Mouse (Mus musculus) heart, embryonic 10.5 days (tissue): ENCODE data around the gene Ifitm3. TPM values are rescaled to one million over a fixed set of nuclear protein-coding genes. Genes with fewer than 3 reads are reported as not detected.

Source experiments
- DNase-seq: peaks from one replicate; pipeline ENCODE4 v3.0.0-alpha.2; 2017; ENCODE audit warnings: low spot score
- H3K27ac ChIP-seq: fragments of 300-500 bp; sonication (generic); 2 replicates; pipeline ENCODE4 v1.5.1; 2016; ENCODE audit warnings: mild to moderate bottlenecking
- H3K27me3 ChIP-seq: fragments of 300-500 bp; sonication (generic); 2 replicates; pipeline ENCODE4 v1.6.1; 2016; ENCODE audit warnings: mild to moderate bottlenecking; ENCODE audit not compliant: poor library complexity, insufficient read depth, severe bottlenecking
- H3K36me3 ChIP-seq: fragments of 300-500 bp; sonication (generic); 2 replicates; pipeline ENCODE4 v1.6.1; 2016; ENCODE audit warnings: mild to moderate bottlenecking, moderate library complexity
- H3K4me1 ChIP-seq: fragments of 300-500 bp; sonication (generic); 2 replicates; pipeline ENCODE4 v1.6.1; 2016; ENCODE audit warnings: mild to moderate bottlenecking
- H3K4me3 ChIP-seq: fragments of 300-500 bp; sonication (generic); 2 replicates; pipeline ENCODE4 v1.5.1; 2016; ENCODE audit warnings: mild to moderate bottlenecking, moderate library complexity
- H3K9me3 ChIP-seq: fragments of 300-500 bp; sonication (generic); 2 replicates; pipeline ENCODE4 v1.6.1; 2016; ENCODE audit warnings: mild to moderate bottlenecking, moderate library complexity
- WGBS: fragments of 180-500 bp; shearing (Covaris S2); methylation state at CpG from one replicate; pipeline ENCODE4 v1.1.7; 2016; 5-methylcytosine and 5-hydroxymethylcytosine counted together
- polyA plus RNA-seq: library from polyadenylated mRNA; unstranded; fragments of >200 nt; fragmentation: Nextera tagmentation; extraction: Ambion mirVana; gene quantifications from 2 replicates; pipeline ENCODE4 v1.2.1, GENCODE M21; 2016

Gene Ifitm3
- polyA plus RNA-seq, 1 experiment from 2014 or later: 32.7 TPM

- Histone ChIP-seq H3K27ac (no peak overlapping the region), H3K4me1 (peaks cover 2% of the 10 kb centered on the region; the same call in 1 of the 2 replicates), H3K27me3 (peaks cover 14% of the 10 kb centered on the region), H3K4me3 (no peak overlapping the region), H3K36me3 (no peaks in the 10 kb centered on the region), H3K9me3 (no peaks in the 10 kb centered on the region)
- DNase-seq: no peak
- WGBS: 65% methylated on average over 2 of the region's 2 CpGs
Measured at GRCm38 (mm10) chr7:140961416-140961815, 49.2 kb downstream of the Ifitm3 start.

GRCm38 (mm10) chr7:140960026-140960425 lies 50.5 kb downstream of the Ifitm3 start:
- Histone ChIP-seq H3K9me3 (no peaks in the 10 kb centered on the region), H3K4me1 (peaks cover 15% of the 10 kb centered on the region), H3K27ac (no peak overlapping the region), H3K4me3 (no peak overlapping the region), H3K36me3 (no peaks in the 10 kb centered on the region), H3K27me3 (peaks cover 11% of the 10 kb centered on the region; the same call in 1 of the 2 replicates)
- no peak for DNase-seq
- 75% methylated on average over 5 of the region's 5 CpGs for WGBS

Other genes with a start within 250 kb of the Ifitm3 start
- not detected in 2 replicates for gene Cyp2e1, start 247.0 kb downstream of the Ifitm3 start, polyA plus RNA-seq
- gene Syce1, start 222.9 kb downstream of the Ifitm3 start, polyA plus RNA-seq: 0.16 and 0.49 TPM in 2 replicates
- 1.0 and 1.1 TPM in 2 replicates for gene Zfp941, start 188.6 kb downstream of the Ifitm3 start, polyA plus RNA-seq
- 0.85 TPM in 1 of 2 replicates, not detected in the other for gene Urah, start 175.8 kb downstream of the Ifitm3 start, polyA plus RNA-seq
- not detected in 2 replicates for gene Scgb1c1, start 165.2 kb downstream of the Ifitm3 start, polyA plus RNA-seq
- not detected in 2 replicates for gene Odf3, start 163.0 kb downstream of the Ifitm3 start, polyA plus RNA-seq
- gene Gm45785, start 154.4 kb downstream of the Ifitm3 start, polyA plus RNA-seq: not detected in 2 replicates
- gene Ric8a, start 153.8 kb downstream of the Ifitm3 start, polyA plus RNA-seq: 47.3 and 58.8 TPM in 2 replicates
- 28.1 and 31.4 TPM in 2 replicates for gene Bet1l, start 153.2 kb downstream of the Ifitm3 start, polyA plus RNA-seq
- gene Psmd13, start 128.8 kb downstream of the Ifitm3 start, polyA plus RNA-seq: 249 and 270 TPM in 2 replicates
- gene Sirt3, start 128.5 kb downstream of the Ifitm3 start, polyA plus RNA-seq: 31.5 and 40.1 TPM in 2 replicates
- gene Cox8b, start 110.3 kb downstream of the Ifitm3 start, polyA plus RNA-seq: 13.6 and 46.8 TPM in 2 replicates
- 0.14 TPM in 1 of 2 replicates, not detected in the other for gene Nlrp6, start 89.9 kb downstream of the Ifitm3 start, polyA plus RNA-seq
- gene Pgghg, start 69.4 kb downstream of the Ifitm3 start, polyA plus RNA-seq: 13.7 and 16.1 TPM in 2 replicates
- gene Ifitm5, start 60.5 kb downstream of the Ifitm3 start, polyA plus RNA-seq: 1.8 and 2.3 TPM in 2 replicates
- gene Gm45717, start 54.8 kb downstream of the Ifitm3 start, polyA plus RNA-seq: not detected in 2 replicates
- 402 and 508 TPM in 2 replicates for gene Ifitm2, start 54.8 kb downstream of the Ifitm3 start, polyA plus RNA-seq
- 3.6 and 12.5 TPM in 2 replicates for gene Ifitm1, start 43.5 kb downstream of the Ifitm3 start, polyA plus RNA-seq
- gene Ifitm6, start 7.2 kb upstream of the Ifitm3 start, polyA plus RNA-seq: not detected in 2 replicates
- not detected in 2 replicates for gene Gm17387, start 18.4 kb upstream of the Ifitm3 start, polyA plus RNA-seq
- 2.6 and 12.7 TPM in 2 replicates for gene B4galnt4, start 50.3 kb upstream of the Ifitm3 start, polyA plus RNA-seq
- gene Pkp3, start 67.4 kb upstream of the Ifitm3 start, polyA plus RNA-seq: 0.94 and 3.4 TPM in 2 replicates
- gene Sigirr, start 89.8 kb upstream of the Ifitm3 start, polyA plus RNA-seq: 3.0 and 5.7 TPM in 2 replicates
- 0.42 and 0.97 TPM in 2 replicates for gene Ano9, start 107.0 kb upstream of the Ifitm3 start, polyA plus RNA-seq
- gene Ptdss2, start 111.6 kb upstream of the Ifitm3 start, polyA plus RNA-seq: 87.8 and 91.1 TPM in 2 replicates
- 103 and 105 TPM in 2 replicates for gene Rnh1, start 162.1 kb upstream of the Ifitm3 start, polyA plus RNA-seq
- gene Hras, start 183.2 kb upstream of the Ifitm3 start, polyA plus RNA-seq: 89.6 and 92.6 TPM in 2 replicates
- gene Lrrc56, start 183.4 kb upstream of the Ifitm3 start, polyA plus RNA-seq: 3.3 and 6.7 TPM in 2 replicates
- 1.4 and 2.1 TPM in 2 replicates for gene Lmntd2, start 203.3 kb upstream of the Ifitm3 start, polyA plus RNA-seq
- gene Rassf7, start 205.1 kb upstream of the Ifitm3 start, polyA plus RNA-seq: 22.6 and 41.4 TPM in 2 replicates
- 73.5 and 84.7 TPM in 2 replicates for gene Phrf1, start 218.0 kb upstream of the Ifitm3 start, polyA plus RNA-seq